Mouse (Mus musculus): ENCODE data around the gene Cd96.
"Not testable (repeated sequence)": the region's sequence is repeated elsewhere in the genome, so short reads cannot be mapped to it uniquely, and the experiment has no call there.

The Cd96 gene

DNA sequence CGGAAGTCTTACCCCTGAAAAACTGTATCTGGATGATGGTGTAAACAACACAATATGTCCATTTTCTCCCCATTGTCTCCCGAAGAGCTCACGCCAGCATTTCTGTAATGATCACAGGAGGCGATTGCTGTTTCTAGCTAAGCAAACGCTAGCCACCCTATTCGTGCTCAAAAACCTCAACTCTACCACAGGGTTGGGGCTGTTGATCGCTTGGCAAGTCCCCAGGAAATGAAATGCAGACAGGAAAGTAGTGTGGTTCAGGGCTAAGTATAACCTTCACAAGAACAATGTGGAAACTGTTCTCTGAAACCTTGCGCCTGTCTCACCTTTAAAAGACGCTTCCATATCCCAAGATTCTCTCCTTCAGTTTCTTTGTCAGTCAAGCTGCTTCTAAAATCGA is at the start of gene Cd96:
Gene Cd96, minus strand, starts transcription at position 232 of the 400 bp plus-strand sequence.
- in situ Hi-C loops (cut with MboI, MseI) = no loop called here

DNA sequence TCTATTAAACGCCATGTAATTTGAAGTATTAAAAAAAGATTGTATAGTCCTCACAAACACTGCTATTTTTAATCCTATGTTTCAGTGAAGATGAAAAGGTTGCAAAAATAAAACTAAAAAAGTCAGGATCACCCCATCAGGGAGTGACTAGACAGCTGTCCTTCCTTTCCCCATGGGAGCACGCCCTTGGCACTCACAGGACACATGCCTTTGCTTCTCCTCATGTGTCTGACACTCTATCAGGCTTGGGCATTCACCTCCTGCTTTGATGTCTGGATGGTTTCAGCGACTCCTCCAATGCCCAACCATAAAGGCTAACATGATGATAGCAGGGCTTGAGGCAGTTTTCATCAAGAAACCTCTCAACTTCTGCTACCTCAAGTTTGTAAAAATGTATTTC is 46.9 kb upstream of the Cd96 start:
- in situ Hi-C loops (cut with MboI, MseI) = no loop called here

DNA sequence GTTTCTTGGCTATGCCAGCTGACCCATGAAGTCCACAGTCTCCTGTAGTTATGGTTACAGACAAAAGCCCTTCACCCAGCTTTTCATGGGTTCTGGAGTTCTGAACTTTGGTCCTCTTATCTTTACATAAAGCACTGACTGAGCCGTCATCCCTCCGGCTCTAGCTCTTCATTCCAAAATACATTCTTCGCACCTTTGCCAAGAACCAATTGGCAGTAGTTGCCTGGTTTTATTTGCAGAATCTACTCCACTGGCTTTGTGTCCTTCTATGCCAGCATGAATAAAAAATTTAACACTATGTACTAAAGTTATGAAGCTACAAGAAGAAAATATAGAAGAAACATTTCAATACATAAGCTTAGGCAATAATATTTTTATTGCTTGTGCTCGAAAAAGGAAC is 45.3 kb upstream of the Cd96 start:
- in situ Hi-C loops (cut with MboI, MseI) = no loop called here

DNA sequence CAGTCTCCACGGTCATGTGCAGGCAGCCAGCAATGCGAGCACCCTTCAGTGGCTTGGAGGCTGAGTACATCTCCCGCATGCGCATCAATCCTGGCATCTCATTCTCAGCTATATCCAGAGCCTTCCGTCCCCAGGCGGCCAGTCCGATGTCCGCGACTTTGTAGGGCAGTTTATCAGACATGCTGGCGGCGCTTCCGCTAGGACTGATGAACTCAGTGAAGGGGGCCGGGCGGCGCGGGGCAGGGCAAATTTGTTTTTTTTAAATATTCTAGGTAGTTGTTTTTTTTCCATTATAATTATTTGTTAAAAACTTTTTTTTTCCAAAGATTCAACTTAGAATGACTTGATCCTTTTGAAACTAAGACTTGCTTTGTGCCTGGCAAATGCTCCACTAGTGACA is 34.8 kb upstream of the Cd96 start, which contains the start of gene Gm4737:
Gene Gm4737, minus strand, starts transcription at position 246 of the 400 bp plus-strand sequence.
- in situ Hi-C loops (cut with MboI, MseI) = not testable (repeated sequence)

DNA sequence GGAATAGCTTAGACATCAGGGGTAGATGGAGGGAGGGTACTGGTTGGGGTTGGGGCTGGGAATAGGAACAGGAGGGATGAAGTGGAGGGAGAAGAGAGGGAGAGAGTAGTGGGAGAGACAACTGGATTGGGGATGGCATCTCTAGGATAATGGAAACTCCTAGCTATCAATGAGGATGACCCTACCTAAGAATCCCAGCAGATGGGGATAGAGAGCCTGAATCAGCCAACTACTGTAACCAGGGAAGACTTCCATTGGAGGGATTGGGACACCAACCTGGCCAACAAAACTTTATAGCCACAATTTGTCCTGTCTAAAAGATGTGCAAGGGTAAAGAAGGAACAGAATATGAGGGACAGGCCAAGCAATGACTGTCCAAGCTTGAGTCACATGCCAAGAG is 31.1 kb upstream of the Cd96 start:
- in situ Hi-C loops (cut with MboI, MseI) = no loop called here

DNA sequence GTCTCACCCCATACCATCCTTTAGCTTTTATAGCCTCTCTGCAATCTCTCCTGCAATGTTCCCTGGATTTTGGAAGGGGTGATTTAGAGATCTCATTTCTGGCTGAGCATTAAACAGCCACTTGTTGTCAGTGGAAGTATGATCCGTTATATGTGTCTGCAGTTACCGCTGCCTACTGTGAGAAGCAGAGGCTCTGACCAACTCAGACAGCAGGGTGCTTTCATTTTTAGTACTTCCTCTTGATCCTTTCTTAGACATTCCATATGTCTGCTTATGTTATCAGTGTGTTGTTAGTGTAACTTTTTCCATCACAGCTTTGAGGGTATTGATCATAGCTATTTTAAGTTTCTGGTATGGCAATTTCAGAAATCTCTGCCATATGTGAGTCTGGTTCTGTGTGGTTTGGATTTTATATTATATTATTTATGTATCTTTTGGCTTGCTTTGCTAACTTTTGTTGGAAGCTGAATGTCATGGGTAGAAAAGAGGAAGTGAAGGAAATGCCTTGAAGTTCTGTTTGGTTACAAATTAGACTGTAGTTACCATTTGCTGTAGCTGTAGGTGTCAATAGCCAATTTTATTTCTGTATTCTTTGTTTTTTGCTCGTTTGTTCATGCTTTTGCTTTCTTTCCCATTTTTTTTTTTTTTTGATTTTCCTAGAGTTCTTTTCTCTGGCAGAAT is 28.8 kb upstream of the Cd96 start:
- in situ Hi-C loops (cut with MboI, MseI) = no loop called here

DNA sequence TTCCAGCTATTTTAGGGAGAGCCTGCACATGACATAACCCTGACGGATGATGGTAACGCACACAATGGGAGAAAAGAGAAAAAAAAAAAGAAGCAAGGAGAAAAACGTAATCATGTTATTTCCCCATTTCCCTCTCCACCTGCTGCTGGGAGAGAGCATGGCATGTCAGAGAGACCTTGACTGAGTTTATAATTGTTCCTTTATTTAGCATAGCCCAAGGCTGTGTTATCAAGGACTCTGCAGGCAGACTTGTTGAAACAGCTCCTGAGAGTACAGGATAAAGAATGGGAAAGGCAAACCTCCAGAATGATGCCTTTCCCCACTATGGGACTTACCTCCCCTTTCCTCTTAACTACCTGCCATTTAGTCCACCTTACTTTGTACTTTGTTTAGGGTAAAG is 26.9 kb upstream of the Cd96 start:
- in situ Hi-C loops (cut with MboI, MseI) = no loop called here

DNA sequence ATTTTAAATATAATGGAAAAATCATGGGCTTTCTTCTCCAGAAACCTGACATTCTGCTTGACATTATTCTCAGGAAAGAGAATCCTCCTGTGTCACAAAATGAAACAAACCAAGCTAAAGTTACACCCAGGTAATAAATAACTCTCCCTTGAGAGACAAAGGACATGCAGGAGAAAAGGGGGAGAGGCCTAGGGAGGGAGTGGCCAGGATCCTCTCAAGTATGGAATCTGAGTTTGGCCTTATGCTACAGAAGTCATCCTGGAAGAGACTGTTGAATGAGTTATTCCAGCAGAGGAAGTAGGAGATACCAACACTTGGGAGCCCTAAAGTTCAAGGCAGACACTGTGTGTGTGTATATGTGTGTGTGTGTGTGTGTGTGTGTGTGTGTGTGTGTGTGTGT is 2.2 kb upstream of the Cd96 start:
- in situ Hi-C loops (cut with MboI, MseI) = no loop called here

DNA sequence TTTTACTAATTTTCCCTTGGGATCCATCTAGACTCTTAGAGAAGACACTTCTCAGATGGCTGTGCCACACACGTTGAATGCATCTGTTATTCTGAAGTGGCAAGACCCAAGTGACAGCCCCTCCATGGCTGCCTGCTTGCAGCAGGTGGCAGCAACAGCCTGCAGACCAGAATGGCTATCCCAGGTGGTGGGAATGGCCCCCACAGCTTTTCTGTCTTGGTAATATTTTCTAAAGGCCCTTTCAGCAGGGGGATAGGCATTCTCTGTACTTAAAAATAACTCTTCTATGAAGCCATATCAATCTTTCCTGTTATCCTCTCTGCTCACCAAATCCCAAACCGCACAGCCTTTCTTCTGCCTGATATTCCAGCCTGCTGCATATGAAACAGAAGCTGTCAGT is 1.4 kb upstream of the Cd96 start:
- in situ Hi-C loops (cut with MboI, MseI) = no loop called here

DNA sequence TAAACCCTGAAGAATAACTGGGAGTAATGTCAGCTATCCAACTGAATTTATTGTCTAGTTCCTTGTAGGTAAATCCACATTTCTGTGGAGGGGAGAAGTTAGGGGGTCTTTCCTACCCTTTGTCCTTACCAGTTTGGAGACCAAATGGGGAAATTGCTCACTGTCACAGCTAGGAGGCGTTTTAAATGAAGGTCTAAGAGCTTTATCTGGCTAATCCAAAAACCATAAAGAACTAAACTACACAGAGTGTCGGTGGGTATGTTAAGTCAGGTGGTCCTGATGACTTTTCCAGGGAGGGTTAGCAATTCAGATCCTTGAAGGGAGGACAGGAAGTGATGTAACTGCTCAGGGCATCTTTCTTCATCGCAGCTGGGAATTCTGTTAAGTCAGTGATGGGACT is 556 bp upstream of the Cd96 start:
- in situ Hi-C loops (cut with MboI, MseI) = no loop called here

DNA sequence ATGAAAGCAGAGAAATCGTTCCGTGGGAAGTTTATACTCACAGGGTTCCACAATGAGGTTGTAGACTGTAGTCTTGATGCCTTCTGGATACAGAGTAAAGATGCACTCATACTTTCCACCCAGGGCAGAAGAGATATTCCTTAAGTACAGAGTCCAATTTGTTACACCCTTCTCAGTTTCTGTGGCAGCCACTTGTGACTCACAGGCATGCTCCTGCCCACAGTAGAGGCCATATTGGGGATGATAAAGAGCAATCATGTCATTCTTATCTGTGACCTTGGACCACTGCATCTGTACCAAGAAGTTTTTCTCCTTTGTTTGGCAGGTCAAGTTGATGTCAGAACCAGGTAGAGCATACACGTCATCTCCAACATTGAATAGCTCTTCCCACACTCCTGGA is 2.4 kb downstream of the Cd96 start:
- in situ Hi-C loops (cut with MboI, MseI) = no loop called here

DNA sequence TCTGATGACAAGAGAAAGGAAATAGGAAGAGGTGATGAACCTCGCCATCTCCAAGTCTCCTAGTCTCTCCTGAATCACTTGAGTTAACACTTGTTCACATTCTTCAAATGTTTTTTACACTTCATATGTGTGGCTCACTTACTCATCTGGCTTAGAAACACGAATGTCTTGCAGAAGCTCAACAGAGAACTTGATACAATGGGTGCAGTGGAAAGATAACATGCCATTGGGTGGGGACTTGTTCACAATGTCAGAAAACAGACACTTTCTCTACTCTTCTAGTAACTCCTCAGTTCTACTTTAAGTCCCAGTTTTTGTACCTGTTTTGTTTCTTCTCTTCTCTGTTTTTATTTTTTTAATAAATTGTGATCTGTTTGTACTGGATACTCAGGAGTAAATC is 5.3 kb downstream of the Cd96 start:
- in situ Hi-C loops (cut with MboI, MseI) = no loop called here

DNA sequence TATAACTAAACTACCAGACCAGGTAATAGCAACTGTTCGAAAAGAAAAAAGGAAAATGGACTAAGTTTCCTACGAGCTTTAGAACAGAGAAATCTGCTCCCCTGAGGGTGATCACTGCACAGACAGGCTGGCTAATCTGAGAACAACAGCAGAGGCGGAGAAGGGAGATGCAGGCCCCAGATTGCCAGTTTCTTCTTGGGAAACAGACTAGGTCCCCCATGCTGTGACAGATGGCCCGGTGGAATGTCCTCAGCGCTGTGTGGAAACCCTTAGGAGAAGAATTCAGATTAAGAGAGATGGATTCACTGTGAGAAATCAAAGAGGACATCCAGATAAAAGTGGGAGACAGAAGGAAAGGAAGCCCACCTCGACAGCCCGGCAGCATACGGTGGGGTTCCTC is 10.5 kb downstream of the Cd96 start:
- in situ Hi-C loops (cut with MboI, MseI) = loop anchor here (10.0 kb wide), 1 partner anchor 135 kb away; no protein-coding TSS in a partner anchor

DNA sequence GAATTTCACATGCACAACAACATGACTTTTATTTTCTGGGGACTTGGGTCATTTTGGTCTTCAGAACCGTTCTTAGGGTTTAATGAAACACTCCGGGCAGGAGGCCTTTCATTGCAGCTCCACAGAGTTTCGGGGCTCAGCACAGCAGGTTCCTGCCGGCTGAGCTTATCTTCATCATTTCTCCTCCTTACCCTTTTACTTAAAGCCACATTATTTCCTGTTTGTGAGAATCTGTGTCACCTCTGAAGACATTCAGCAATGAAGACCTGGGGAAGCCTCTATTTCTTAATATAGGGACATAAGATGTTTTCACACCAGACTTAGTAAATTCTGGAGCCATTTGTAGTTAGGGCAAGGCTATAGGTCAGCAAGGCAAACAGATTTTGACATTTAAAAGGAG is 12.6 kb downstream of the Cd96 start:
- in situ Hi-C loops (cut with MboI, MseI) = loop anchor here (10.0 kb wide), 1 partner anchor 133 kb away; no protein-coding TSS in a partner anchor

DNA sequence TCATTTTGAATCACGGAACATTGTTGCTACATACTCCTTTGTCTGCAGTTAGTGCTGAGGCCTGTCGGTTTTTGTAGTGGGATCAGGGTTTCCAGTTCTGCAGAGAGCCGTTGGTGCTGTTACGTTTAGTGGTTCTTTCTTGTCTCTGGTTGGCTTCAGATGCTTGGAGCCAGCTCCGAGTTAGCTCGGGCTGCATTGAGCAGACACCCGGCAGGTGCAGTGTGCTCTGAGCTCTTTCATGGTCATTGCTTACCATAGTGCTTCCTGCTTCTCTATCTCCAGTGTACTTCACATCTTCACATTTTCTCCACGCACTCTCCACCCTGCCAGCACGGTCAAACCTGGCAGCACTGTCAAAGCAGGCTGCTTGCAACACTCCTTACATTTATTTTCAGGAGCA is 15.6 kb downstream of the Cd96 start:
- in situ Hi-C loops (cut with MboI, MseI) = loop anchor here (10.0 kb wide), 1 partner anchor 130 kb away; no protein-coding TSS in a partner anchor

DNA sequence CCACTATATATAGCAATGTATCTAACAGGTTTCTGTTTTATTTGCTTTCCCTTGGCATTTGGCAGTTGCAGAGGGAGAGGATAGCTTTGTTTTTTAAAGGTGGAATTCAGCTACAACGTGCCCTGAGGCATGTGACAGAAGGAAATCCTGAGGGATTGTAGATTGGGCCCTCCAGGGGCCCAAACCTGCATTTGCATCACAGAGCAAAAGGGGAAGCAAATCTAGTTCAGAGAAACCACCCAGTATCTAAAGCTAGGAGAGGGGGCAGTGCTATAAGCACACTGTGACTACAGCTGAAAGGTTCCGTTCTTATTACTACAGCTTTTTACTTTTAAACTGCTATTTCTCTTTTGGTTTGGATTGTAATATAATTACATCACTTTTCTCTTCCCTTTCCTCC is 18.3 kb downstream of the Cd96 start:
- in situ Hi-C loops (cut with MboI, MseI) = loop anchor here (10.0 kb wide), 1 partner anchor 127 kb away; no protein-coding TSS in a partner anchor

DNA sequence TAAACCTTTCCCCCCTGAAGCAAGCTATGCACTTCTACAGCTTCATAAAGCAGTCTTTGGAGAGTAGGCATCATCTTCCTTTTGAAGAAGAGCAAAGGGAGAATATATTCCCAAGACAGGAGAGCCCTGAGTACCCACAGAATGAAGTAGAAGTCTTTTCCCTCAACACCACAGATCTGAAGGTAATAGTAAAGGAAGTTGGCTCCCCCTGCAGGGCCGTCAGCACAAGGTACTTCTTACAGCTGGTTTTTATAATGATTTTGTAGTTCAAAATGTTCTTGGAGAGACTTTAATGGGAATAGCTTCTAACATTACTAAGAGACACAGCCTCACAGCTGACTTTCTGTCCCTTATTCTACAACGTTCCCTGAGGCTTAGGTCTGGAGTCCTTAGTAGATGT is 19.8 kb downstream of the Cd96 start:
- in situ Hi-C loops (cut with MboI, MseI) = loop anchor here (10.0 kb wide), 1 partner anchor 125 kb away; no protein-coding TSS in a partner anchor

DNA sequence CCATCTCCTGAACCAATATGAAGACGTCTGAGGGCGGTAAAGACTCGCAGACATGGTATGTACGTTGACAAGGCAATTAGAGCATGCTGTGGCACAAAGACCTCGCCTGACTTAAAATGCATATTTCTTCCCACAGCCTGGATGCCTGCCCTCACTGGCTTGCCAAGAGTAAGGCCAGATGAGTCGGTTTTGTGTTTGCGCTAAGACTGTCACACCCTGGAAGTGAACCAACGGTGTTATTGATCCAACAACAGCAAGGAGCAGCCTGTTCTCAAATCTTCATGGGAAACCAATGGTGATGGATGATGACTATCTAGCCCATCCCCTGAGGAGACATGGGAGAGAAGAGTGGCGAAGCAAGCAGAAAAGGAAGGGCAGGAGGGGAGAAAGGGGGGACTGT is 22.6 kb downstream of the Cd96 start:
- in situ Hi-C loops (cut with MboI, MseI) = no loop called here

DNA sequence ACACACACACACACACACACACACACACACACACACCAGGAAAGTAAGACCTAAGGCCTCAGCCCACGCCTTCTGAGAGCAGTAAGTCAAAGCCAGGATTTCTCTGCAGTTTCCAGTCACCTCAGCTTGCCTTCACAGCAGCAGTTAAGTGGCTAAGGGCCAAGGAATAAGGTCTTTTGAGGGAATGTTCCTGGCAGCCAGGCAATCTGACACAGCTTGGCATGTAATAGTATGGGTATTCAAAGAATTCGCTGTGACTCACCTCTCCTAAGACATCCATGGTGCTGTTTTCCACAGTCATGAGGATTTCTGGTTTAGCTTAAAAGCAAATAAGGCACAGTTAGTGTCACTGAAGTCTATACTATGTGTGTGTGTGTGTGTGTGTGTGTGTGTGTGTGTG is 25.6 kb downstream of the Cd96 start:
- in situ Hi-C loops (cut with MboI, MseI) = no loop called here

DNA sequence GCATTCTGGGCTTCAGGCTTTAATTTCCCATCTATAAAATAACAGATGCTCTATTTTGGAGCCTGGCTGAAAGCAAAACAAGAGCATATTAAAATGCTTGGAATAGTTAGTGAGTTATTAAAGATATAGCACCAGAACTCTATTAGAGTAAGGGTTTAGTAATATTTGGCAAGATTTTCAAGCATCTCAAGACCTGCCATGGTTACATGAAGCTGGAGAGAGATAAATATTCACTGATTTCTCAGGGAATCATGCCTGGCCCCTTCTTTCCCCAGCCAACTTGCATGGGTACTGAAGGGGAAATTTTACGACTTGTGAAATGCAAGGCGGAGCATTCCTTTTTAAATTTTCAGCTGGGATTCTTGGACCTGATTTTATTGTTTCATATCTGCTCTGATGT is 27.1 kb downstream of the Cd96 start:
- in situ Hi-C loops (cut with MboI, MseI) = no loop called here

DNA sequence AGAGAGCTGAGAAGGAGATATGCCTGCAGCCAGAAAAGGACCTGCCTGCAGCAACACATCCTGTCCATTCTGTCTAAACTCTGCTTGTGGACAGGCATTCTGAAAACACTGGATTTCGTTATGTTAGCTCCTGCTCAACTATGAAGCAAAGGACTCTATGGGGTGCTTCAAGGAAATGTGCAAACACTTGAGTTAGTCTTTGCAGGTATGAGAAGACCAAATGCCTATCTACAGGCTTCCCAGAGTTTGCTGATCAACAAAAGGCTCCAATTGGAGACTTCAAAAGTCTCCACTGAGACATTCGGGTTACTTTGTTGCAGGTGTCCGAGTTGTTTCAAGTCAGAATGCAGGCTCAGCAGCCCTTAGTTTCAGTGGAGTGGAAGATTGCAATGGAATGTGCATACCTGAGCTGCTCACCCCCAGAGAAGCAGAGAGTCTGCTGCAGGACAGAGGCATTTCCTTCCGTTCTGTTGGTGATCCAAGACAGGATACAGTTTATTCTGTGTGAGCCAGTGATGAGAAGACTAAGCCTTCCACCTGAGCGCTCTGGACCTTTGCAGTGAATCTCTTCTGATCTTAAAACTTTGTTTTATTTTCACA is 33.1 kb downstream of the Cd96 start:
- in situ Hi-C loops (cut with MboI, MseI) = no loop called here

DNA sequence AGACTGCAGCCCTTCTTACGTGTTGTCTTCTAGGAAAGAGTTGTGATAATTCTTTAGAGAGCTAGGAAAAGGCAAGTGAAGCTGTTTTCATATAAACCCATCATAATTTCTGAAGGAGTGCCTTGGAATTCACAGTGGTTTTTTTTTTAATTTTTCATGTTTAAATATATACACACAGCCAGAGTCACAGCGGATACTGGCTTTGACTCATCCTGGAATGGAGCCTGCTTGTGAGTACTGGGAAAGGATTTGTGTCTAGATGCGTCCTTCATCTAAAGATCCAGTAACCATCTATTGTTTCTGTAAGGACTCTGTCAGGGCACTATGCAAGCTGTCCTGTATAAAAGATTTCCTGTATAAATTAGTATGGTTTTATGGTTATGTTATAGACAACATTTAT is 52.1 kb downstream of the Cd96 start:
- in situ Hi-C loops (cut with MboI, MseI) = no loop called here

DNA sequence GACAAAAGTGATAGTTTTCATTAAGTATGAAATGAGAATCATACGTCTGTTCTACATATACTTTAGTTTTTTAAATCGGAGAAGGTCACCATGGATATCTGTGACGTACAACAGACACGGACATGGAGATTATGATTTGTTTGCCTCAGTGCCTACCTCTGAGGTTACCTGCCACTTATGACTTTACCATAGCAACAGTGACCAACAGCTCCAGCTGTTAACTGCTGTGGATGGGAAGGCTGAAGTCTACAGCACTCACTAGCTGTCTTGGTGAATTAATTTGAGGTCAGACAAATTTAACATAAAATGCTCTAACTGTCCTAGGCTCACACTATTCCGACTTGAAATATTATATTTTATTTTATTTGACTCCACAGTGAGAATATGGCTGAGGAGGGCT is 56.8 kb downstream of the Cd96 start:
- in situ Hi-C loops (cut with MboI, MseI) = no loop called here

All from T-helper 2 cell (primary cell).